Mouse (Mus musculus) ES-Bruce4 (cell line): Measurements from ENCODE around the gene Haao.

Experiments
- CTCF ChIP-seq: IDR thresholded peaks from one replicate; pipeline ENCODE4 v1.8.1; 2011; ENCODE audit warnings: low read depth, low read length
- EP300 ChIP-seq: IDR thresholded peaks from 2 replicates; pipeline ENCODE4 v1.6.1; 2011; ENCODE audit warnings: low read depth, low read length; ENCODE audit not compliant: insufficient read depth

DNA sequence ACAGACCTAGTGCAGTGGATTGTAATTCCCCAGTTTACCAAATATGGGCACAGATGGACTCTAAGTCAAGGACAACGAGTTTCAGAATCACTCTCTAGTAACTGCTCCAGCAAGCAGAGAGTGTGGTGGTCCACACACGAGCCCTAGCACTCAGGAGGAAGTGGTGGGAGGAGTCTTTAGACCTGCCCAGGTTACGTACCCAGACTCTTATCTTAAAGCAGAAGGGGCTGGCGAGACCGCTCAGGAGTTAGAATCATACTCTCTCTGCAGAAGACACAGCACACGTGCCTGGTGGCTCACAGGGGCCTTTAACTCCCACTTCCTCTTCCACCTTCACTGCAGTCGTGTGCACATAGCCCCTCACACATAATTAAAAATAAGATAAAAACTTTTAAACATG lies 40.4 kb downstream of the Haao start:
- TF ChIP-seq CTCF (no peak), EP300 (no peak)
